Mouse (Mus musculus) midbrain, embryonic 11.5 days (tissue): Measurements from ENCODE around the gene Fli1. TPM values are rescaled to one million over a fixed set of nuclear protein-coding genes. Genes with fewer than 3 reads are reported as not detected.

Experiments used
- ATAC-seq: fragments of 200-750 bp; cut with Nextera tagmentation; 2 replicates; pipeline ENCODE4 v1.8.0; 2017; ENCODE audit warnings: moderate TSS enrichment, moderate library complexity; ENCODE audit not compliant: low FRiP score
- DNase-seq: peaks from one replicate; pipeline ENCODE4 v3.0.0; 2015; ENCODE audit warnings: low spot score; ENCODE audit errors: missing footprints
- H3K27ac ChIP-seq: fragments of 300-500 bp; sonication (generic); 2 replicates; pipeline ENCODE4 v1.5.1; 2014; ENCODE audit warnings: low read depth, low read length
- H3K27me3 ChIP-seq: fragments of 300-500 bp; sonication (generic); 2 replicates; pipeline ENCODE4 v1.6.1; 2014; ENCODE audit warnings: mild to moderate bottlenecking, low read length, moderate library complexity, mixed read lengths; ENCODE audit not compliant: control insufficient read depth, insufficient read depth
- H3K36me3 ChIP-seq: fragments of 300-500 bp; sonication (generic); 2 replicates; pipeline ENCODE4 v1.6.1; 2014; ENCODE audit warnings: mild to moderate bottlenecking, low read length, moderate library complexity, mixed read lengths; ENCODE audit not compliant: control insufficient read depth, insufficient read depth
- H3K4me1 ChIP-seq: fragments of 300-500 bp; sonication (generic); 2 replicates; pipeline ENCODE4 v1.6.1; 2014; ENCODE audit warnings: low read length; ENCODE audit not compliant: control insufficient read depth, insufficient read depth
- H3K4me2 ChIP-seq: fragments of 300-500 bp; sonication (generic); 2 replicates; pipeline ENCODE4 v1.6.1; 2014; ENCODE audit warnings: mild to moderate bottlenecking, moderate library complexity
- H3K4me3 ChIP-seq: fragments of 300-500 bp; sonication (generic); 2 replicates; pipeline ENCODE4 v1.5.1; 2014; ENCODE audit warnings: low read depth, low read length
- H3K9ac ChIP-seq: fragments of 300-500 bp; sonication (generic); 2 replicates; pipeline ENCODE4 v1.6.1; 2014; ENCODE audit warnings: low read length
- H3K9me3 ChIP-seq: fragments of 300-500 bp; sonication (generic); 2 replicates; pipeline ENCODE4 v1.6.1; 2016; ENCODE audit warnings: low read length; ENCODE audit not compliant: control insufficient read depth
- WGBS: fragments of 180-500 bp; shearing (Covaris S2); extraction: QIAGEN DNeasy Blood & Tissue Kit; methylation state at CpG from one replicate; pipeline ENCODE4 v1.1.7; 2014; 5-methylcytosine and 5-hydroxymethylcytosine counted together
- polyA plus RNA-seq: library from polyadenylated mRNA; unstranded; fragments of >200 nt; fragmentation: Nextera tagmentation; extraction: Ambion mirVana; gene quantifications from 2 replicates; pipeline ENCODE4 v1.2.1, GENCODE M21; 2014

Gene Fli1
- polyA plus RNA-seq, 1 experiment from 2014 or later, result 12.6 TPM

GRCm38 (mm10) chr9:32535201-32535955 is 7.3 kb downstream of the Fli1 start:
- DNase-seq, result peak; percentile 65
- no peaks in the 10 kb centered on the region for H3K36me3 ChIP-seq
- no peaks in the 10 kb centered on the region for H3K9me3 ChIP-seq
- no peak overlapping the region for H3K4me2 ChIP-seq
- no peak overlapping the region for H3K27ac ChIP-seq
- H3K4me1 ChIP-seq, result peaks cover 3% of the 10 kb centered on the region; the same call in 1 of the 2 replicates
- 62% methylated on average over 2 of the region's 2 CpGs for WGBS
- no peak overlapping the region for H3K4me3 ChIP-seq
- no peak overlapping the region for H3K9ac ChIP-seq
- peaks cover 11% of the 10 kb centered on the region for H3K27me3 ChIP-seq
- ATAC-seq, result no peak

GRCm38 (mm10) chr9:32534025-32534615 is 8.5 kb downstream of the Fli1 start:
- no peak overlapping the region for H3K9ac ChIP-seq
- WGBS, result 85% methylated on average over 11 of the region's 11 CpGs
- H3K9me3 ChIP-seq, result no peaks in the 10 kb centered on the region
- H3K4me1 ChIP-seq, result no peaks in the 10 kb centered on the region
- no peak overlapping the region for H3K27ac ChIP-seq
- H3K4me3 ChIP-seq, result no peak overlapping the region
- H3K36me3 ChIP-seq, result no peaks in the 10 kb centered on the region
- H3K27me3 ChIP-seq, result peaks cover 6% of the 10 kb centered on the region
- ATAC-seq, result no peak
- peak; percentile 59 for DNase-seq
- no peak overlapping the region for H3K4me2 ChIP-seq

GRCm38 (mm10) chr9:32531588-32531987 is 11.1 kb downstream of the Fli1 start:
- Histone ChIP-seq H3K4me3 (no peak overlapping the region), H3K36me3 (no peaks in the 10 kb centered on the region), H3K27me3 (no peaks in the 10 kb centered on the region), H3K9ac (no peak overlapping the region), H3K9me3 (no peaks in the 10 kb centered on the region), H3K4me1 (no peaks in the 10 kb centered on the region), H3K27ac (no peak overlapping the region), H3K4me2 (no peak overlapping the region)
- 92% methylated on average over 4 of the region's 4 CpGs for WGBS
- ATAC-seq (no peak), DNase-seq (peak; percentile 44)

GRCm38 (mm10) chr9:32530975-32531374 is 11.7 kb downstream of the Fli1 start:
- H3K27ac ChIP-seq, result no peak overlapping the region
- ATAC-seq (no peak), DNase-seq (peak; percentile 6)
- H3K36me3 ChIP-seq, result no peaks in the 10 kb centered on the region
- no peak overlapping the region for H3K4me3 ChIP-seq
- H3K4me2 ChIP-seq, result no peak overlapping the region
- no peaks in the 10 kb centered on the region for H3K9me3 ChIP-seq
- H3K4me1 ChIP-seq, result no peaks in the 10 kb centered on the region
- no peak overlapping the region for H3K9ac ChIP-seq
- WGBS, result 82% methylated on average over 1 of the region's 1 CpGs
- no peaks in the 10 kb centered on the region for H3K27me3 ChIP-seq

- Histone ChIP-seq H3K27me3 (no peaks in the 10 kb centered on the region), H3K36me3 (no peaks in the 10 kb centered on the region), H3K27ac (no peak overlapping the region), H3K9me3 (no peaks in the 10 kb centered on the region), H3K4me1 (no peaks in the 10 kb centered on the region), H3K9ac (no peak overlapping the region), H3K4me3 (no peak overlapping the region), H3K4me2 (no peak overlapping the region)
- ATAC-seq (no peak), DNase-seq (peak; percentile 73)
- 71% methylated on average over 5 of the region's 5 CpGs for WGBS
Measured at GRCm38 (mm10) chr9:32530188-32530587, 12.5 kb downstream of the Fli1 start.

- H3K9me3 ChIP-seq, result no peaks in the 10 kb centered on the region
- WGBS, result 92% methylated on average over 5 of the region's 5 CpGs
- DNase-seq, result no peak
- no peak overlapping the region for H3K4me3 ChIP-seq
- H3K4me1 ChIP-seq, result no peaks in the 10 kb centered on the region
- no peak overlapping the region for H3K4me2 ChIP-seq
- H3K36me3 ChIP-seq, result no peaks in the 10 kb centered on the region
- H3K27ac ChIP-seq, result no peak overlapping the region
- H3K9ac ChIP-seq, result no peak overlapping the region
- no peaks in the 10 kb centered on the region for H3K27me3 ChIP-seq
- no peak for ATAC-seq
Measured at GRCm38 (mm10) chr9:32529594-32529993, 13.1 kb downstream of the Fli1 start.

GRCm38 (mm10) chr9:32527329-32527728 is 15.3 kb downstream of the Fli1 start:
- H3K9me3 ChIP-seq, result no peaks in the 10 kb centered on the region

GRCm38 (mm10) chr9:32525787-32526186 is 16.9 kb downstream of the Fli1 start:
- 80% methylated on average over 5 of the region's 5 CpGs for whole genome bisulfite sequencing
- Histone ChIP-seq H3K36me3 (no peaks in the 10 kb centered on the region), H3K9me3 (no peaks in the 10 kb centered on the region), H3K27ac (no peak overlapping the region), H3K4me2 (no peak overlapping the region), H3K4me1 (0 out of 2 replicates have a peak, but pooled peaks cover 2% of the 10 kb centered on the region), H3K27me3 (no peaks in the 10 kb centered on the region), H3K9ac (no peak overlapping the region), H3K4me3 (no peak overlapping the region)
- DNase-seq (peak; percentile 17), ATAC-seq (no peak)

More at GRCm38 (mm10) chr9:32527329-32527728, 15.3 kb downstream of the Fli1 start:
- no peak overlapping the region for H3K27ac ChIP-seq
- WGBS, result 95% methylated on average over 7 of the region's 7 CpGs
- DNase-seq (no peak), ATAC-seq (no peak)
- no peak overlapping the region for H3K9ac ChIP-seq
- H3K4me3 ChIP-seq, result no peak overlapping the region
- H3K4me2 ChIP-seq, result no peak overlapping the region
- no peaks in the 10 kb centered on the region for H3K27me3 ChIP-seq
- no peaks in the 10 kb centered on the region for H3K36me3 ChIP-seq
- 0 out of 2 replicates have a peak, but pooled peaks cover 2% of the 10 kb centered on the region for H3K4me1 ChIP-seq

- Histone ChIP-seq H3K9ac (no peak overlapping the region), H3K4me3 (no peak overlapping the region), H3K27me3 (no peaks in the 10 kb centered on the region), H3K4me1 (peaks cover 2% of the 10 kb centered on the region; the same call in 1 of the 2 replicates), H3K4me2 (no peak overlapping the region), H3K27ac (no peak overlapping the region), H3K36me3 (no peaks in the 10 kb centered on the region), H3K9me3 (no peaks in the 10 kb centered on the region)
- WGBS, result 59% methylated on average over 2 of the region's 2 CpGs
- ATAC-seq (no peak), DNase-seq (peak; percentile 73)
Measured at GRCm38 (mm10) chr9:32522536-32523245, 20.0 kb downstream of the Fli1 start.
